Mouse (Mus musculus): ENCODE results near the gene Olfr1373. TPM values are rescaled to one million over a fixed set of nuclear protein-coding genes. Genes with fewer than 3 reads are reported as not detected.
"Not testable (repeated sequence)": the region's sequence is repeated elsewhere in the genome, so short reads cannot be mapped to it uniquely, and the experiment has no call there.

Olfr1373 gene
- not detected in 2 replicates for polyA plus RNA-seq (2016; fragmentation: Nextera tagmentation; extraction: Ambion mirVana)

- WGBS = 84% methylated on average over 1 of the region's 1 CpGs
- not testable (repeated sequence) for H3K4me3 ChIP-seq
Measured at GRCm38 (mm10) chr11:52145428-52145827, at the start of gene Olfr1373. TSS of gene Olfr1373 (minus strand) at chr11:52145528.

DNA sequence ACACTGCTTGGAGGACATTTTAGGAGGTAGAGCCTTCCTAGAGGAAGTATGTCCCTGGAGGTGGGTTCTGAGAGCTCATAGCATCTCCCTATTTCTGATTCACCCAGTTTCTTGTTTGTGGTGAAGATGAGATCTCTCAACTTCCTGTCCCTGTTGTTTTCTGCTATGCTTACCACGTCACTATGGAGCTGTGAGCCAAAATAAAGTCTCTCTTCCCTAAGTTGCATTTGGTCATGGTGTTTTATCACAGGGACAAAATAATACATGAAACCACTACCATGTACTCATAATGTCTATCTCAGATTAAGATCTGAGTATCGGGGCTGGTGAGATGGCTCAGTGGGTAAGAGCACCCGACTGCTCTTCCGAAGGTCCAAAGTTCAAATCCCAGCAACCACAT is 35.3 kb upstream of the Olfr1373 start:
- not testable (repeated sequence) for H3K36me3 ChIP-seq (replicated peaks); H3K27ac ChIP-seq; H3K27me3 ChIP-seq (ENCODE audit: poor library complexity, severe bottlenecking); H3K4me3 ChIP-seq; H3K4me1 ChIP-seq; H3K9me3 ChIP-seq; DNase-seq (ENCODE audit: extremely low spot score, low spot score)
- whole genome bisulfite sequencing = 88% methylated on average over 4 of the region's 4 CpGs

More at GRCm38 (mm10) chr11:52145428-52145827, at the start of gene Olfr1373:
- not testable (repeated sequence) for H3K9me3 ChIP-seq; H3K4me1 ChIP-seq; H3K27me3 ChIP-seq (ENCODE audit: poor library complexity, severe bottlenecking); H3K27ac ChIP-seq; H3K36me3 ChIP-seq (replicated peaks); DNase-seq (ENCODE audit: extremely low spot score, low spot score)

GRCm38 (mm10) chr11:52179897-52180296 is 34.6 kb upstream of the Olfr1373 start:
- WGBS = 91% methylated on average over 2 of the region's 3 CpGs
- not testable (repeated sequence) for H3K36me3 ChIP-seq (replicated peaks); H3K27ac ChIP-seq; H3K4me1 ChIP-seq; H3K4me3 ChIP-seq; H3K27me3 ChIP-seq (ENCODE audit: poor library complexity, severe bottlenecking); DNase-seq (ENCODE audit: extremely low spot score, low spot score); H3K9me3 ChIP-seq

GRCm38 (mm10) chr11:52168461-52168860 is 23.1 kb upstream of the Olfr1373 start:
- H3K4me1 ChIP-seq = peaks cover 14% of the 10 kb centered on the region
- peak overlapping the region; percentile 57 for H3K4me3 ChIP-seq
- no peaks in the 10 kb centered on the region for H3K36me3 ChIP-seq (replicated peaks)
- H3K27me3 ChIP-seq (ENCODE audit: poor library complexity, severe bottlenecking) = peaks cover 70% of the 10 kb centered on the region
- no peak for DNase-seq (ENCODE audit: extremely low spot score, low spot score)
- no peaks in the 10 kb centered on the region for H3K9me3 ChIP-seq
- no peak overlapping the region for H3K27ac ChIP-seq
- 25% methylated on average over 12 of the region's 12 CpGs for WGBS

DNA sequence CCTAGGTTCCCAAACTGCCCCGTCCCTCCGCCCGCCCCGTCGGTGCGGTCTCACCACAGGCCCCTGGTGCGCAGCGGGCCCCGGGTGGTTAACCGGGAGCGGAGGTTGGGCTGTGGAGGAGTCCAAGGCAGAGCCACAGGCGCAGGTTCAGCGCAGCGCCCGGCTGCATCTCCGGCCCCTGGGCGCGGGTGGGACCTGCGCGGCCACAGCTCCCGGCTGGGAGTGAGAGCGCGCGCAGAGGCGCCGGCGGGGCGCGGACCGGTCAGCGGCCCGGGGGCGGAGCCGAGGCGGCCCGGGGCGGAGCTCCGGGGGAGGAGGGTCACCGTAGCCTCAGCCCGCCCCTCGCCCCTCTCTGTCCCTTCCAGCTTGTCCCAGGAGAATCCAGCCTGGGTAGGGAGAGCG is 22.6 kb upstream of the Olfr1373 start:
- not testable (repeated sequence) for H3K9me3 ChIP-seq; H3K36me3 ChIP-seq (replicated peaks); H3K27ac ChIP-seq
- peaks cover 70% of the 10 kb centered on the region for H3K27me3 ChIP-seq (ENCODE audit: poor library complexity, severe bottlenecking)
- under 1% methylated on average over 42 of the region's 42 CpGs for WGBS
- H3K4me3 ChIP-seq = peak overlapping the region; percentile 57
- DNase-seq (ENCODE audit: extremely low spot score, low spot score) = peak; percentile 33
- peaks cover 14% of the 10 kb centered on the region for H3K4me1 ChIP-seq

- peak overlapping the region; percentile 57; the same call in 1 of the 2 replicates for H3K4me3 ChIP-seq
- peaks cover 70% of the 10 kb centered on the region for H3K27me3 ChIP-seq (ENCODE audit: poor library complexity, severe bottlenecking)
- 2% methylated on average over 21 of the region's 21 CpGs for WGBS
Measured at GRCm38 (mm10) chr11:52167126-52167525, 21.8 kb upstream of the Olfr1373 start.

DNA sequence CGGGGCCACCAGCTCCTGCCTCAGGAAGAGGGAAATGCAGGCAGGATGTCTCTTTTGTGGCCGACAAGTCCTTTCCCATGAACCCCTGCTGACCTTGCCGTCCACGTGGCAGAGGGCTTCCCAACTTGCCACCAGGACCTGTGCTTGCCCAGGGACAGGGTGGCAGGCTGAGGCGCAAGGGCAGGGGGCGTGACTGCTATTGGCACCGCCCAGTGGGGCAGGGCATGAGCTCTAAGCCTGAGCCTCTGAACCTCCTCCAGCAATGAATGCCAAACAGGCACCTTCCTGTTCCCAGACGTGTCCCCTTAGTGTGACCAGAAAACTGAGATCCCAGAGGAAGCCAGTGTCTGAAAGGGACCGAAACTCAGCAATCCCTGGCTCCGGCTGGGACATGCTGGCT is 18.6 kb upstream of the Olfr1373 start:
- no peaks in the 10 kb centered on the region for H3K36me3 ChIP-seq (replicated peaks)
- no peaks in the 10 kb centered on the region for H3K9me3 ChIP-seq
- DNase-seq (ENCODE audit: extremely low spot score, low spot score) = no peak
- H3K4me3 ChIP-seq = no peak overlapping the region; the same call in 1 of the 2 replicates
- WGBS = 36% methylated on average over 10 of the region's 10 CpGs
- H3K27me3 ChIP-seq (ENCODE audit: poor library complexity, severe bottlenecking) = peaks cover 48% of the 10 kb centered on the region
- peaks cover 14% of the 10 kb centered on the region for H3K4me1 ChIP-seq
- H3K27ac ChIP-seq = no peak overlapping the region

More at GRCm38 (mm10) chr11:52167126-52167525, 21.8 kb upstream of the Olfr1373 start:
- no peak overlapping the region for H3K27ac ChIP-seq
- peaks cover 14% of the 10 kb centered on the region for H3K4me1 ChIP-seq
- H3K36me3 ChIP-seq (replicated peaks) = no peaks in the 10 kb centered on the region
- peak; percentile 35 for DNase-seq (ENCODE audit: extremely low spot score, low spot score)
- H3K9me3 ChIP-seq = no peaks in the 10 kb centered on the region

- not testable (repeated sequence) for H3K27me3 ChIP-seq (ENCODE audit: poor library complexity, severe bottlenecking); H3K9me3 ChIP-seq; H3K27ac ChIP-seq; DNase-seq (ENCODE audit: extremely low spot score, low spot score); H3K36me3 ChIP-seq (replicated peaks); H3K4me1 ChIP-seq; H3K4me3 ChIP-seq
- WGBS = 47% methylated on average over 4 of the region's 4 CpGs
Measured at GRCm38 (mm10) chr11:52143675-52144074, 1.7 kb downstream of the Olfr1373 start.

GRCm38 (mm10) chr11:52130451-52131068 is 14.8 kb downstream of the Olfr1373 start:
- 84% methylated on average over 7 of the region's 7 CpGs for WGBS
- Histone ChIP-seq H3K36me3 (replicated peaks) (peaks cover 26% of the 10 kb centered on the region), H3K4me3 (no peak overlapping the region), H3K27ac (no peak overlapping the region), H3K27me3 (ENCODE audit: poor library complexity, severe bottlenecking) (no peaks in the 10 kb centered on the region), H3K4me1 (no peaks in the 10 kb centered on the region), H3K9me3 (peaks cover 12% of the 10 kb centered on the region)
- DNase-seq (ENCODE audit: extremely low spot score, low spot score) = no peak

DNA sequence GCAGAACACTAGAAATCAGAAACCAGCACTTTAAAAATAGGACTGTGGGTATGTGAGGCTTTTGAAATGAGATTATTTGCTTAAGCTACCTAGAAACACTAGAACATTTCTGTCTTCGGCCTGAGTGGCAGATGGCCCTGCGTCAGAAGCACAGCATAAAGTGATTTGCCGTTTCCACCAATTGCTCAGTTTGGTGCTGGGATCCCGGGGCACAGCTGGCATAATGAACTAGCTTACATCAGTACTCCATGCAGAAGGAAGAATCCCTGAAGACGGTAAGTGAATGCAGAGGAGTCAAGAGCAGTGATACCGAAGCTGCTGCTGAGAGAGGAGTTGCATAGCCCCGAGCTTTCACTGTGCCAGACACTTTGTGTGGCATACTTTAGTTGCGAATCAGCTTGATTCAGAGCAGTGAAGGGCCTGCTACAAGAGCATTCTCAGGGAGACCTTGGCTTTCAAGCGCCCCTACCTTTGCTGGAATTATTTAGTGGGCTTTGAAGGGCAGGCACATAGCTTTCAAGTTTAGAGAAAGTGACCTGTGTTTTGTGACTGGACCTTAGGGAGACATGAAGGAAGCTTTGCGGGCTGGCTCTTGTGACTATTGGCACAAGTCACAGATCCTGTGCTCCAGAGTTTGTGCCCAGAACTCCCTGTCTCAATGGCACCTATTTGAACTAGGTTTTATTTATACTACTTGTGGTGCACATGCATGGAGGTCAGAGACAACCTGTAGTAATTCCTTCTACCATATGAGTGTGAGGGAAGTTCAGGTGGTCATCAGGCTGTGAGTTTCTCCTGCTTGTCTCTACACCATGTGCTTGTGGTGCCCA is 15.5 kb downstream of the Olfr1373 start:
- no peak for DNase-seq (ENCODE audit: extremely low spot score, low spot score)
- Histone ChIP-seq H3K36me3 (replicated peaks) (peaks cover 33% of the 10 kb centered on the region), H3K27ac (0 out of 2 replicates have a peak overlapping the region, but pooled peaks have one; percentile 4), H3K4me1 (no peaks in the 10 kb centered on the region), H3K4me3 (no peak overlapping the region), H3K9me3 (peaks cover 5% of the 10 kb centered on the region; the same call in 1 of the 2 replicates), H3K27me3 (ENCODE audit: poor library complexity, severe bottlenecking) (no peaks in the 10 kb centered on the region)
- 86% methylated on average over 10 of the region's 10 CpGs for WGBS

- no peaks in the 10 kb centered on the region for H3K4me1 ChIP-seq
- peaks cover 2% of the 10 kb centered on the region; the same call in 1 of the 2 replicates for H3K9me3 ChIP-seq
- DNase-seq (ENCODE audit: extremely low spot score, low spot score) = no peak
- no peaks in the 10 kb centered on the region for H3K27me3 ChIP-seq (ENCODE audit: poor library complexity, severe bottlenecking)
- no peak overlapping the region for H3K27ac ChIP-seq
- 38% methylated on average over 3 of the region's 3 CpGs for WGBS
- no peak overlapping the region for H3K4me3 ChIP-seq
- peaks cover 40% of the 10 kb centered on the region for H3K36me3 ChIP-seq (replicated peaks)
Measured at GRCm38 (mm10) chr11:52129171-52129570, 16.2 kb downstream of the Olfr1373 start.

DNA sequence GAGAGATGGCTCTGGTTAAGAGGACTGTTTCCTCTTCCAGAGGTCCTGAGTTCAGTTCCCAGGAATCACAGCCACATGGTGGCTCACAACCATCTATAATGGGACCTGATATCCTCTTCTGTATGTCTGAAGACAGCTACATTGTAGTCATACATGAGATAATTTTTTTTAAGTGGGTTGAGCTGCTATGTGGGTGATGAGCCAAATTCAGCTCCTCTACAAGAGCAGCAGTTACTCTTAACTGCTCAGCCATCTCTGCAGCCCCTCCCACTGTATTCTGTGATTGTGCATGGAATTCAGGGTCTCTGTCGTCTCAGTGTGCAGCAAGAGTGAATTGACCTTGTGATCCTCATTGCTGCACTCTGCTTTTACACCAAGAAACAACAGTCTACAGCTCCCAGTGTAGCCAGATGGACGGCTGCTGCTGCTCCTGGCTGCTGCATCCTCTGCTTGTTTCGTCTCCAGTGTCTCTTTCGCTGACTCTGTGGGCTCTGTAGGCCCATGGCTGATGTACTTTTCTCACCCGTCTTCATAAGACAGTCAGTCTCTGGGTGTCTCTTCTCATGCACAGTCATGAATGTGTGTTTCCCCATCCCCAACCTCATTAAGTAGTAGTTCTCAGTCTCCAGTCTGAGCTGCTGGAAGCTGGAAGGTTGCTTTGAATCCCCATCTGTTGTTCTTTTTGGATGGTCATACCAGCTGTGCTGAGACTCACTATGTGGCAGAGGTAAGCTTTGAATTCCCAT is 16.8 kb downstream of the Olfr1373 start:
- no peak overlapping the region for H3K27ac ChIP-seq
- WGBS = 77% methylated on average over 5 of the region's 5 CpGs

More for the DNA sequence above, 16.8 kb downstream of the Olfr1373 start:
- no peaks in the 10 kb centered on the region for H3K27me3 ChIP-seq (ENCODE audit: poor library complexity, severe bottlenecking)
- H3K4me1 ChIP-seq = no peaks in the 10 kb centered on the region
- DNase-seq (ENCODE audit: extremely low spot score, low spot score) = no peak
- H3K4me3 ChIP-seq = no peak overlapping the region
- no peaks in the 10 kb centered on the region for H3K9me3 ChIP-seq
- H3K36me3 ChIP-seq (replicated peaks) = peaks cover 46% of the 10 kb centered on the region

Data from forebrain, embryonic 10.5 days (tissue).